Mouse (Mus musculus) embryonic facial prominence, embryonic 10.5 days (tissue): ENCODE data around the gene P2rx4. TPM values are rescaled to one million over a fixed set of nuclear protein-coding genes. Genes with fewer than 3 reads are reported as not detected.

ENCODE experiments used
- DNase-seq: peaks from one replicate; pipeline ENCODE4 v3.0.0-alpha.2; 2017; ENCODE audit warnings: low spot score
- H3K27ac ChIP-seq: fragments of 300-500 bp; sonication (generic); replicated peaks from 2 replicates; pipeline ENCODE4 v1.5.1; 2016; ENCODE audit warnings: mild to moderate bottlenecking
- H3K27me3 ChIP-seq: fragments of 300-500 bp; sonication (generic); replicated peaks from 2 replicates; pipeline ENCODE4 v1.6.1; 2016; ENCODE audit warnings: low read depth, mild to moderate bottlenecking; ENCODE audit not compliant: poor library complexity, severe bottlenecking
- H3K36me3 ChIP-seq: fragments of 300-500 bp; sonication (generic); replicated peaks from 2 replicates; pipeline ENCODE4 v1.6.1; 2016; ENCODE audit warnings: mild to moderate bottlenecking, moderate library complexity
- H3K4me1 ChIP-seq: fragments of 300-500 bp; sonication (generic); 2 replicates; pipeline ENCODE4 v1.6.1; 2016
- H3K4me3 ChIP-seq: fragments of 300-500 bp; sonication (generic); 2 replicates; pipeline ENCODE4 v1.5.1; 2016; ENCODE audit warnings: mild to moderate bottlenecking, moderate library complexity
- H3K9me3 ChIP-seq: fragments of 300-500 bp; sonication (generic); 2 replicates; pipeline ENCODE4 v1.6.1; 2016; ENCODE audit warnings: mild to moderate bottlenecking
- WGBS: fragments of 180-500 bp; shearing (Covaris S2); methylation state at CpG from one replicate; pipeline ENCODE4 v1.1.7; 2016; 5-methylcytosine and 5-hydroxymethylcytosine counted together
- microRNA-seq: library from miRNA; unstranded; fragments of <30 nt; microRNA quantifications from one replicate; pipeline ENCODE4, GENCODE M21; 2017
- polyA plus RNA-seq: library from polyadenylated mRNA; unstranded; fragments of >200 nt; fragmentation: Nextera tagmentation; extraction: Ambion mirVana; gene quantifications from 2 replicates; pipeline ENCODE4 v1.2.1, GENCODE M21; 2016

Gene P2rx4
- polyA plus RNA-seq, 1 experiment from 2014 or later = 6.5 TPM

GRCm38 (mm10) chr5:122770304-122770703, 63.0 kb downstream of the P2rx4 start:
- 69% methylated on average over 7 of the region's 7 CpGs for WGBS
- H3K27ac ChIP-seq = peak overlapping the region; percentile 62; the same call in 1 of the 2 replicates

GRCm38 (mm10) chr5:122770806-122771261, 63.5 kb downstream of the P2rx4 start:
- DNase-seq = no peak
- Histone ChIP-seq H3K4me1 (peaks cover 9% of the 10 kb centered on the region), H3K4me3 (no peak overlapping the region), H3K27ac (no peak overlapping the region), H3K9me3 (peaks cover 8% of the 10 kb centered on the region; the same call in 1 of the 2 replicates), H3K27me3 (no peaks in the 10 kb centered on the region), H3K36me3 (peaks cover 53% of the 10 kb centered on the region)
- WGBS = 76% methylated on average over 10 of the region's 10 CpGs

More at GRCm38 (mm10) chr5:122770304-122770703, 63.0 kb downstream of the P2rx4 start:
- H3K27me3 ChIP-seq = no peaks in the 10 kb centered on the region
- DNase-seq = no peak
- peaks cover 9% of the 10 kb centered on the region for H3K4me1 ChIP-seq
- H3K9me3 ChIP-seq = peaks cover 8% of the 10 kb centered on the region; the same call in 1 of the 2 replicates
- peaks cover 53% of the 10 kb centered on the region for H3K36me3 ChIP-seq
- no peak overlapping the region for H3K4me3 ChIP-seq

- 92% methylated on average over 9 of the region's 9 CpGs for WGBS
These were observed 64.1 kb downstream of the P2rx4 start for GRCm38 (mm10) chr5:122771428-122771827.

GRCm38 (mm10) chr5:122773756-122774155, 66.4 kb downstream of the P2rx4 start:
- H3K9me3 ChIP-seq = peaks cover 8% of the 10 kb centered on the region; the same call in 1 of the 2 replicates
- WGBS = 89% methylated on average over 11 of the region's 11 CpGs

More at GRCm38 (mm10) chr5:122771428-122771827, 64.1 kb downstream of the P2rx4 start:
- H3K27ac ChIP-seq = no peak overlapping the region
- peaks cover 8% of the 10 kb centered on the region; the same call in 1 of the 2 replicates for H3K9me3 ChIP-seq
- no peak for DNase-seq
- H3K27me3 ChIP-seq = no peaks in the 10 kb centered on the region
- no peak overlapping the region for H3K4me3 ChIP-seq
- peaks cover 9% of the 10 kb centered on the region for H3K4me1 ChIP-seq
- peaks cover 53% of the 10 kb centered on the region for H3K36me3 ChIP-seq

GRCm38 (mm10) chr5:122774743-122775611, 67.6 kb downstream of the P2rx4 start:
- DNase-seq = no peak
- 80% methylated on average over 28 of the region's 28 CpGs for WGBS
- H3K27ac ChIP-seq = no peak overlapping the region
- peaks cover 29% of the 10 kb centered on the region for H3K36me3 ChIP-seq
- 0 out of 2 replicates have a peak, but pooled peaks cover 2% of the 10 kb centered on the region for H3K27me3 ChIP-seq
- peaks cover 28% of the 10 kb centered on the region for H3K4me1 ChIP-seq
- no peak overlapping the region; the same call in 1 of the 2 replicates for H3K4me3 ChIP-seq
- H3K9me3 ChIP-seq = peaks cover 8% of the 10 kb centered on the region; the same call in 1 of the 2 replicates

More at GRCm38 (mm10) chr5:122773756-122774155, 66.4 kb downstream of the P2rx4 start:
- DNase-seq = no peak
- Histone ChIP-seq H3K27ac (no peak overlapping the region), H3K27me3 (0 out of 2 replicates have a peak, but pooled peaks cover 2% of the 10 kb centered on the region), H3K4me3 (no peak overlapping the region), H3K36me3 (peaks cover 41% of the 10 kb centered on the region), H3K4me1 (peaks cover 18% of the 10 kb centered on the region)

- Histone ChIP-seq H3K36me3 (peaks cover 28% of the 10 kb centered on the region), H3K27ac (no peak overlapping the region), H3K9me3 (peaks cover 8% of the 10 kb centered on the region; the same call in 1 of the 2 replicates), H3K4me1 (peaks cover 23% of the 10 kb centered on the region), H3K4me3 (no peak overlapping the region; the same call in 1 of the 2 replicates), H3K27me3 (0 out of 2 replicates have a peak, but pooled peaks cover 6% of the 10 kb centered on the region)
- WGBS = 83% methylated on average over 14 of the region's 14 CpGs
- no peak for DNase-seq
These were observed 68.4 kb downstream of the P2rx4 start for GRCm38 (mm10) chr5:122775646-122776286.

GRCm38 (mm10) chr5:122777322-122777721, 70.0 kb downstream of the P2rx4 start:
- Histone ChIP-seq H3K27ac (no peak overlapping the region), H3K9me3 (peaks cover 8% of the 10 kb centered on the region; the same call in 1 of the 2 replicates), H3K4me3 (no peak overlapping the region), H3K4me1 (peaks cover 20% of the 10 kb centered on the region), H3K36me3 (peaks cover 26% of the 10 kb centered on the region), H3K27me3 (0 out of 2 replicates have a peak, but pooled peaks cover 6% of the 10 kb centered on the region)
- DNase-seq = no peak
- WGBS = 59% methylated on average over 2 of the region's 2 CpGs

GRCm38 (mm10) chr5:122778231-122779226, 71.2 kb downstream of the P2rx4 start:
- 0 out of 2 replicates have a peak, but pooled peaks cover 6% of the 10 kb centered on the region for H3K27me3 ChIP-seq
- peak; percentile 65 for DNase-seq
- H3K4me1 ChIP-seq = peaks cover 20% of the 10 kb centered on the region
- H3K36me3 ChIP-seq = peaks cover 14% of the 10 kb centered on the region; the same call in 1 of the 2 replicates
- WGBS = 2% methylated on average over 55 of the region's 55 CpGs
- H3K9me3 ChIP-seq = no peaks in the 10 kb centered on the region; the same call in 1 of the 2 replicates
- peak overlapping the region; percentile 93 for H3K27ac ChIP-seq
- peak overlapping the region; percentile 90 for H3K4me3 ChIP-seq

Small RNAs within 50 kb of the gene (microRNA-seq; reads per million reads assigned to microRNA genes)
- not detected for gene Mir8115

Other genes starting within 250 kb of the P2rx4 start
- gene Atp2a2, start 205.3 kb upstream of the P2rx4 start, polyA plus RNA-seq = 35.3 and 38.1 TPM in 2 replicates
- gene Ift81, start 93.0 kb upstream of the P2rx4 start, polyA plus RNA-seq = 40.3 and 50.2 TPM in 2 replicates
- gene P2rx7, start 63.6 kb upstream of the P2rx4 start, polyA plus RNA-seq = 0.30 and 0.35 TPM in 2 replicates
- 21.9 and 26.3 TPM in 2 replicates for gene Camkk2, start 71.9 kb downstream of the P2rx4 start, polyA plus RNA-seq
- gene Anapc5, start 113.8 kb downstream of the P2rx4 start, polyA plus RNA-seq = 477 and 502 TPM in 2 replicates
- 48.5 and 48.7 TPM in 2 replicates for gene Rnf34, start 142.5 kb downstream of the P2rx4 start, polyA plus RNA-seq